Mouse (Mus musculus): Measurements from ENCODE around the gene Abhd15. TPM values are rescaled to one million over a fixed set of nuclear protein-coding genes. Genes with fewer than 3 reads are reported as not detected.

Gene Abhd15
- polyA plus RNA-seq, 1 experiment from 2014 or later, result 3.3 TPM

DNA sequence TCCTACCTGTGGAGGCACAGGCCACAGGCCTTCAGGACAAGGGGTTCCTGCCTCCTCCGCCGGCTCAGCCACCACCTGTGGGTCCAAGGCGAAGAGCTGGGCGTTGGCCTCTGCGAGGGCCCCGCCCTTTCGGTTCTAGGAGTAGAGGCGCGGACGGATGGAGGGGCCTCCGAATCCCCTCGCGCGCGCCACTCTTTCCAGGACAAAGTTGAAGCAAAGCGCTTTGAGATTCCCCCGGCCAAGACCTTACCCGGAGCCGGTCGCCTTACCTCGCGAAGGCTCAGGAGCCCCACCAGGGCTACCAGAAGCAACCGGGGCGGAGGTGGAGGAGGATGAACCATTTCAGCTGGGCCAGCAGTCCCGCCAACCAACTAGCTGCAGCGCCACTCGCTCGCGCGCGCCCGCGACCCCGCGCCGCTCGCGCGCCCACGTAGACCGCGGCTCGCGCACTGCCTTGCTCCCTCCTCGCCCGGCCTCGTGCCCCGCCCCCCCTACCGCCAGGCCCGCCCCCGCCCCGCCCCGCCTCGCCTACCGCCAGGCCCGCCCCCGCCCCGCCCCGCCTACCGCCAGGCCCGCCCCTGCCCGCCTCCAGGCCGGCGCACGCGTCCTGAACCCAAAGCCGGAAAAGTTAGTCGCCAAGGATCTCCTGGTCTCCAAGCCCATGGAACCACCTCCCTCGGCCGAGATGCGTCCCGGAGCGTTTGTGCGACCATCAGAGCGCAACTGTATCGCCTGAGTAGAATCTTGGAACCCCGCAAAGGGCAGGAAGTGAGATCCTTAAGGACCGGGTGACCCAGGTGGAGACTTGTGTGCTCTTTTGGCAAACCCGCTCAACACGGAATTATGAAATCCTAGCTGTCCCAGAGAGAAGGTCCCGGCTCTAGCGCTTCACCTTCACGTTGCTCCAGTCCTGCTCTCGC is 1.8 kb upstream of the Abhd15 start:
- peaks cover 9% of the 10 kb centered on the region; the same call in 1 of the 2 replicates for H3K36me3 ChIP-seq (ENCODE audit: control insufficient read depth, insufficient read depth, low read length)
- H3K4me3 ChIP-seq (ENCODE audit: low read depth, low read length), result peak overlapping the region; percentile 74
- H3K27ac ChIP-seq (replicated peaks; ENCODE audit: low read depth, low read length), result peak overlapping the region; percentile 73
- peak overlapping the region; percentile 78 for H3K9ac ChIP-seq (ENCODE audit: low read depth, low read length)
- peak overlapping the region; percentile 97 for H3K4me2 ChIP-seq (ENCODE audit: low read depth, low read length)
- under 1% methylated on average over 36 of the region's 84 CpGs for WGBS
- H3K9me3 ChIP-seq (ENCODE audit: control insufficient read depth, low read length), result no peaks in the 10 kb centered on the region
- peak; percentile 79 for ATAC-seq (ENCODE audit: low read depth)
- DNase-seq (ENCODE audit: low spot score), result peak; percentile 92
- H3K27me3 ChIP-seq (replicated peaks; ENCODE audit: control insufficient read depth, insufficient read depth, low read length), result peaks cover 28% of the 10 kb centered on the region
- peaks cover 36% of the 10 kb centered on the region for H3K4me1 ChIP-seq (ENCODE audit: control insufficient read depth, insufficient read depth, low read length)

- H3K27me3 ChIP-seq (replicated peaks; ENCODE audit: control insufficient read depth, insufficient read depth, low read length), result peaks cover 28% of the 10 kb centered on the region
- WGBS, result 8% methylated on average over 10 of the region's 10 CpGs
- no peak for DNase-seq (ENCODE audit: low spot score)
- H3K9me3 ChIP-seq (ENCODE audit: control insufficient read depth, low read length), result no peaks in the 10 kb centered on the region
- peak overlapping the region; percentile 64 for H3K9ac ChIP-seq (ENCODE audit: low read depth, low read length)
- peaks cover 5% of the 10 kb centered on the region; the same call in 1 of the 2 replicates for H3K36me3 ChIP-seq (ENCODE audit: control insufficient read depth, insufficient read depth, low read length)
- H3K4me1 ChIP-seq (ENCODE audit: control insufficient read depth, insufficient read depth, low read length), result peaks cover 30% of the 10 kb centered on the region
- peak overlapping the region; percentile 74 for H3K4me3 ChIP-seq (ENCODE audit: low read depth, low read length)
- H3K4me2 ChIP-seq (ENCODE audit: low read depth, low read length), result peak overlapping the region; percentile 97
- H3K27ac ChIP-seq (replicated peaks; ENCODE audit: low read depth, low read length), result peak overlapping the region; percentile 2; the same call in 1 of the 2 replicates
- no peak for ATAC-seq (ENCODE audit: low read depth)
Measured at GRCm38 (mm10) chr11:77513811-77514170, 1.1 kb upstream of the Abhd15 start.

GRCm38 (mm10) chr11:77514281-77514831 is 565 bp upstream of the Abhd15 start:
- no peak overlapping the region for H3K27ac ChIP-seq (replicated peaks; ENCODE audit: low read depth, low read length)
- peak overlapping the region; percentile 74 for H3K4me3 ChIP-seq (ENCODE audit: low read depth, low read length)
- peaks cover 28% of the 10 kb centered on the region for H3K27me3 ChIP-seq (replicated peaks; ENCODE audit: control insufficient read depth, insufficient read depth, low read length)
- H3K9me3 ChIP-seq (ENCODE audit: control insufficient read depth, low read length), result no peaks in the 10 kb centered on the region
- no peaks in the 10 kb centered on the region for H3K36me3 ChIP-seq (ENCODE audit: control insufficient read depth, insufficient read depth, low read length)
- peak overlapping the region; percentile 97 for H3K4me2 ChIP-seq (ENCODE audit: low read depth, low read length)
- H3K9ac ChIP-seq (ENCODE audit: low read depth, low read length), result peak overlapping the region; percentile 61
- no peak for DNase-seq (ENCODE audit: low spot score)
- H3K4me1 ChIP-seq (ENCODE audit: control insufficient read depth, insufficient read depth, low read length), result peaks cover 30% of the 10 kb centered on the region
- no peak for ATAC-seq (ENCODE audit: low read depth)
- 13% methylated on average over 19 of the region's 19 CpGs for WGBS

GRCm38 (mm10) chr11:77515637-77516552 is 974 bp downstream of the Abhd15 start, which contains the start of gene Trp53i13:
TSS of gene Trp53i13 (minus strand) at chr11:77515980.
- Histone ChIP-seq H3K4me1 (ENCODE audit: control insufficient read depth, insufficient read depth, low read length) (peaks cover 34% of the 10 kb centered on the region), H3K4me3 (ENCODE audit: low read depth, low read length) (peak within 1 kb of the TSS; percentile 74), H3K36me3 (ENCODE audit: control insufficient read depth, insufficient read depth, low read length) (no peaks in the 10 kb centered on the region), H3K9me3 (ENCODE audit: control insufficient read depth, low read length) (no peaks in the 10 kb centered on the region), H3K9ac (ENCODE audit: low read depth, low read length) (peak within 1 kb of the TSS; percentile 61), H3K27ac (replicated peaks; ENCODE audit: low read depth, low read length) (no peak within 1 kb of the TSS), H3K4me2 (ENCODE audit: low read depth, low read length) (peak within 1 kb of the TSS; percentile 97), H3K27me3 (replicated peaks; ENCODE audit: control insufficient read depth, insufficient read depth, low read length) (peaks cover 28% of the 10 kb centered on the region)
- DNase-seq (ENCODE audit: low spot score), result no peak
- 9% methylated on average over 31 of the region's 39 CpGs for WGBS
- no peak for ATAC-seq (ENCODE audit: low read depth)

- ATAC-seq (ENCODE audit: low read depth) (no peak), DNase-seq (ENCODE audit: low spot score) (no peak)
- H3K9me3 ChIP-seq (ENCODE audit: control insufficient read depth, low read length), result no peaks in the 10 kb centered on the region
- 50% methylated on average over 5 of the region's 5 CpGs for WGBS
- peaks cover 31% of the 10 kb centered on the region for H3K4me1 ChIP-seq (ENCODE audit: control insufficient read depth, insufficient read depth, low read length)
- no peak overlapping the region for H3K4me2 ChIP-seq (ENCODE audit: low read depth, low read length)
- no peaks in the 10 kb centered on the region for H3K36me3 ChIP-seq (ENCODE audit: control insufficient read depth, insufficient read depth, low read length)
- H3K9ac ChIP-seq (ENCODE audit: low read depth, low read length), result no peak overlapping the region
- no peak overlapping the region for H3K27ac ChIP-seq (replicated peaks; ENCODE audit: low read depth, low read length)
- H3K4me3 ChIP-seq (ENCODE audit: low read depth, low read length), result no peak overlapping the region
- peaks cover 28% of the 10 kb centered on the region for H3K27me3 ChIP-seq (replicated peaks; ENCODE audit: control insufficient read depth, insufficient read depth, low read length)
Measured at GRCm38 (mm10) chr11:77516553-77517425, 1.9 kb downstream of the Abhd15 start.

GRCm38 (mm10) chr11:77518051-77518798 is 3.3 kb downstream of the Abhd15 start:
- no peak overlapping the region for H3K4me2 ChIP-seq (ENCODE audit: low read depth, low read length)
- no peak overlapping the region for H3K9ac ChIP-seq (ENCODE audit: low read depth, low read length)
- ATAC-seq (ENCODE audit: low read depth) (no peak), DNase-seq (ENCODE audit: low spot score) (no peak)
- H3K4me3 ChIP-seq (ENCODE audit: low read depth, low read length), result no peak overlapping the region
- peaks cover 28% of the 10 kb centered on the region for H3K27me3 ChIP-seq (replicated peaks; ENCODE audit: control insufficient read depth, insufficient read depth, low read length)
- WGBS, result 79% methylated on average over 25 of the region's 27 CpGs
- no peak overlapping the region for H3K27ac ChIP-seq (replicated peaks; ENCODE audit: low read depth, low read length)
- peaks cover 23% of the 10 kb centered on the region for H3K4me1 ChIP-seq (ENCODE audit: control insufficient read depth, insufficient read depth, low read length)
- no peaks in the 10 kb centered on the region for H3K9me3 ChIP-seq (ENCODE audit: control insufficient read depth, low read length)
- no peaks in the 10 kb centered on the region for H3K36me3 ChIP-seq (ENCODE audit: control insufficient read depth, insufficient read depth, low read length)

- Histone ChIP-seq H3K27me3 (replicated peaks; ENCODE audit: control insufficient read depth, insufficient read depth, low read length) (peaks cover 28% of the 10 kb centered on the region), H3K4me2 (ENCODE audit: low read depth, low read length) (no peak within 1 kb of the TSS), H3K4me1 (ENCODE audit: control insufficient read depth, insufficient read depth, low read length) (peaks cover 18% of the 10 kb centered on the region), H3K9ac (ENCODE audit: low read depth, low read length) (no peak within 1 kb of the TSS), H3K27ac (replicated peaks; ENCODE audit: low read depth, low read length) (no peak within 1 kb of the TSS), H3K4me3 (ENCODE audit: low read depth, low read length) (no peak within 1 kb of the TSS), H3K9me3 (ENCODE audit: control insufficient read depth, low read length) (no peaks in the 10 kb centered on the region), H3K36me3 (ENCODE audit: control insufficient read depth, insufficient read depth, low read length) (no peaks in the 10 kb centered on the region)
- 71% methylated on average over 5 of the region's 5 CpGs for WGBS
- ATAC-seq (ENCODE audit: low read depth) (no peak), DNase-seq (ENCODE audit: low spot score) (no peak)
Measured at GRCm38 (mm10) chr11:77519043-77519442, 4.1 kb downstream of the Abhd15 start, which contains the start of gene Gm10392. TSS of gene Gm10392 (minus strand) at chr11:77519198.
